Mouse (Mus musculus) kidney, adult 8-10 months (tissue): ENCODE results near the gene Hmbs.
A peak's percentile ranks its signal among the peaks of the same experiment; 100 is the strongest.
"Not testable (repeated sequence)": the region's sequence is repeated elsewhere in the genome, so short reads cannot be mapped to it uniquely, and the experiment has no call there.

Experiments
- DNase-seq, 2 experiments: peaks; one replicate each; pipeline ENCODE4 v3.0.0; 2022

The Hmbs gene

DNA sequence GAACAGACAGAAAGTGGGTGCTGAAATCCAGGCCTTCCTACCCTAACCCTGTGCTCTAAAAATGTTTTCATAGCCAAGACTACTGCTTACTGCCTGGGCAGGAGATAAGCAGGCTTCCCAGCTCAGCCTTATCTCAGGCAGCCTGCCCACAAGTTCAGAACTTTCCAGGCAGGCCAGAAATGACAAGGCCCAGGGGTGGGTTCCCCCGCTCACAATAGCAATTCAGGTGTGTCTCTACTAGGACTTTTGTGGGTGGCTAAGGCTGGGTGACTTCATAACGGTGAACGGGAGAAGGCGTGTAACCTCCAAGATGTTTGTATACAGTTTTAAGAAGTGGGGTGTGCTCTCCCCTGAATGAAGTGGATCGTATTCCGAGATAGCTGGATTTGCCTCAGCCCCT is 738 bp downstream of the Hmbs start:
- no peak for DNase-seq

DNA sequence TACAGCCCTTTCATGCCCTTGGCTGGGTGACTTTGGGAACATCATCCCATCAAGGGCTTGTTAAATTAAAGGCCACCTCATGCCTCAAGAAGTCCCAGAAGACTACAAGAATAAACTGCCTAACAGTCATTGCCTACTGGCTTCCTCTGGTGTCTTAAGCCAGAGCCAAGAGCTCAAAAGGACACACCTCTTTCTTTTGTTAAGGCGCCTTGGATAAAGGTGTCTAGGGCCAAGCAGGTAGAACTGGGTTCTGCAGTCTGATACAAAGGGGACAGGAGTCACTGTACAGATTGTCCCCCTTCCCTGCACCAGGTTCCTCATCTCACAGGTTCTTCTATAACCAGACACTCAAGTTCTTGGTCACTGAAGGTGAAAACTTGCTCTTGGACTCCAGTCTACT is 1.4 kb downstream of the Hmbs start:
- DNase-seq: no peak

DNA sequence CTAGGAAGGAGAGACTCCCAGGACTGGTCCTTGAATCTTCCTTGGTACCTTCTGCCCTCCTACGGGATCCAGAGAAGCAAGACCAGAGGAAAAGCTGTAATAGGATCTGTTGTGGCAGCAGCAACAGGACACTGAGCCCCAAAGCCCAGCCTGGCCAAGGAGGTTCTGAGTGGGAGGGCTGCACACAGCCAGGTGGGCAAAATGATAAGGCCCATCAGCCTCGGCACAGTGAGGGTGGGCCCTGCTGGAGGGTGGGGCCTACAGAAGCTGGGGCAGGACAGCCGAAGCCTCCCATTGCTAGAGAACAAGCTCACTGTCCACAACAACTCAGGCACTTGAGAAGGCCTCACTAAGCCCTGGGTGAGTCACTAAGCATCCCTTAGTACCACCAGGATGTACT is 1.9 kb downstream of the Hmbs start:
- no peak for DNase-seq

DNA sequence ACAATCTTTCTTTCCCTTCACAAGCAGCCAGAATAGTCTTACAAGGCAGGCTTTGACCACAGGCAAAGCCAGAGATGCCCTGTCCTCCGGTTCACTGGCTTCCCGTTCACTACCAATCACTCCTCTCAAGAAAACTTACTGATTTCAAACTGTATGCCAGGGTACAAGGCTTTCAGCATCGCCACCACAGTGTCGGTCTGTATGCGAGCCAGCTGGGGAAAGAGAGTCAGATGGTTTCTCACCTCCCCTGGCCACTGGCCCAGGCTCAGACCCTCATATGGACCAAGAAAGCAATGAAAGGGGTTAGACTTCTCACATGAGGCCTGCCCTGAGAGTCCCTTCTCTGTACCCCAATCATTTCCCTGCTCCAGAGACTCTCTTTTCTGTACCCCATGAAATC is 2.5 kb downstream of the Hmbs start:
- DNase-seq: no peak

DNA sequence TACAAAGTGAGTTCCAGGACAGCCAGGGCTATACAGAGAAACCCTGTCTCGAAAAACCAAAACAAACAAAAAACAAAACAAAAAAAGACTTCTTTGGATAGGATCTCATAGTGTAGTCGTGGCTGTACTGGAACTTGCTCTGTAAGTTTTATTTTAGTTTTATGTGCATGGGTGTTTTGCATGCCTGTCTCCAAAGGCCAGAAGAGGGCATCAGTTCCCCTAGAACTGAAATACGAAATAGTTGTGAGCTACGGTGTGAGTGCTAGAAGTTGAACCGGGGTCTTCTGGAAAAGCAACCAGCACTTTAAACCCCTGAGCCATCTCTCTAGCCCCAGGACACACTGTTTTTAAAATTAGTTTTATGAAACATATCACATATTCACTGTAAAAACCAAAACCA is 5.5 kb downstream of the Hmbs start:
- no peak for DNase-seq

DNA sequence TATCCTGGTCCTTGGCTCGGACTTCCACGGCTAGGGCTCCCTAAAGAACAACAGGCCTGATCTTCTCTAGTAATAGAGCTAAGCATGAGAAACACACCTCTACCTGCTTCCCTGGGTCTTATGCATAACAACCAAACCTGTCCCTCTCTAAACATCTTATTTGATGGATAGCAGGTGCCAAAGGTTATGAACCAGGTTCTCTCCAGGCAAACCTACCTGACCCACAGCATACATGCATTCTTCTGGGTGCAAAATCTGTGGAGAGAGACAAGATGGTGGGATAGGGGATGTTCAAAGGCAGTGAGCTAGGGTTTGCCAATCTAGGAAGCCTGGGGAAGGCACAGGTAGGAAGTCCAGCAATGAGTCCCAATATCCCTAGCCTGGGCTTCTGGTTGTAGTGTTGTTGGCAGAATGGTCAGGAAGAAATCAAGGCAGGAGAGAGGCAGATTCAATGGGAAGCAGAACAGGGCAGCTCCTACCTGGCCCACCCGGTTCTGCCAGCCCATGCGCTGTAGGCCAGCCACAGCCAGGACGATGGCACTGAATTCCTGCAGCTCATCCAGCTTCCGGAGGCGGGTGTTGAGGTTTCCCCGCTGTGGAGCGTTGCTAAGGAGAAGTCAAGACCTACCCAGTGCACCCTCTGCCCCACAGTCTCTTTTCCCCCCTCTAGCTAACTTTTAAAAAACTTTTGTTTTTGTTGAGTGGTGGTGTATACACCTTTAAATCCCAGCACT is 6.4 kb downstream of the Hmbs start:
- no peak for DNase-seq

DNA sequence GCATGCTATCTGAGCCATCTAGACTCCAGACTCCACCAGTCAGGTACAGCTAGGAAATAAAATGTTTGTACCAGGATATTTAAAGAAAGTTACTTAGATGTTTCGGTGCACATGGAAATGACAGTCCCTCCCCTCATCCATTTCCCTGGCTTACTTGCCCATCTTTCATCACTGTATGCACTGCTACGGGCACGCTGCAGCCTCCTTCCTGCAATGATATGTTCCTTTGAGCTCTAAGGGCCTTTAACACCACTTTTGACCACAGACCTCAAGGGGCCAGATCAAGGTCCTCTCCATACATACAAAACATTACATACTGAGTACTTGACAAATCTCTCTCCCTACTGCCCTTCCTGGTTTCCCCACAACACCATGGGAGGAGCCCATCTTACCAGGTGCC is 7.1 kb downstream of the Hmbs start:
- DNase-seq: no peak

DNA sequence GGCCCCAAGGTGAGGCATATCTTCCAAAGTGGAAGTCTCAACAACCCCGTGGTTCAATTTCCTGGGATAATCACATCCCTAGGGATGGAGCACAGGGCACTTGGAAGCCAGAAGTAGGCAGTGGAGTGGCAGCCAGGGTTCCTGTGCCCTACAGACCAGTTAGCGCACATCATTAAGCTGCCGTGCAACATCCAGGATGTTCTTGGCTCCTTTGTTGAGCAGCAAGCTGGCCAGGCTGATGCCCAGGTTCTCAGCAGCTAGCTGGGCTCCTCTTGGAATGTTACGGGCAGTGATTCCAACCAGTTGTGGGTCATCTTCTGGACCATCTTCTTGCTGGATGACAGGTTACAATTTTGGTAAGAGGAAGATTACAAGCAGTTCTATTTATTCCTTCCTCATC is 7.5 kb downstream of the Hmbs start:
- not testable (repeated sequence) for DNase-seq

DNA sequence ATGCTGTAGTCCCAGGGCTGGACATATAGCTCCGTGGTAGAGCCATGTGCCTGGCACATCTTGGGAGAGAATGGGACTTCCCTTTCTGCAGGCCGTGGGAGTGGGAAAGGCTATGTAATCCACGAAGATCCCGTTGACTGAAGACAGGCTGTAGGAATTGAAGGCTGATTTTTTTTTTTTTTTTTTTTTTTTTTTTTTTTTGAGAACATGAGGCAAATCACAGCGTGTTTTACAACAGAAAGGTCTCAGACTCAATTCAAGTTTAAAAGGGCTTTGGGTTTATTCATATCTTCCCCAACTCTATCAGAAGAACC is 8.0 kb downstream of the Hmbs start:
- no peak for DNase-seq

DNA sequence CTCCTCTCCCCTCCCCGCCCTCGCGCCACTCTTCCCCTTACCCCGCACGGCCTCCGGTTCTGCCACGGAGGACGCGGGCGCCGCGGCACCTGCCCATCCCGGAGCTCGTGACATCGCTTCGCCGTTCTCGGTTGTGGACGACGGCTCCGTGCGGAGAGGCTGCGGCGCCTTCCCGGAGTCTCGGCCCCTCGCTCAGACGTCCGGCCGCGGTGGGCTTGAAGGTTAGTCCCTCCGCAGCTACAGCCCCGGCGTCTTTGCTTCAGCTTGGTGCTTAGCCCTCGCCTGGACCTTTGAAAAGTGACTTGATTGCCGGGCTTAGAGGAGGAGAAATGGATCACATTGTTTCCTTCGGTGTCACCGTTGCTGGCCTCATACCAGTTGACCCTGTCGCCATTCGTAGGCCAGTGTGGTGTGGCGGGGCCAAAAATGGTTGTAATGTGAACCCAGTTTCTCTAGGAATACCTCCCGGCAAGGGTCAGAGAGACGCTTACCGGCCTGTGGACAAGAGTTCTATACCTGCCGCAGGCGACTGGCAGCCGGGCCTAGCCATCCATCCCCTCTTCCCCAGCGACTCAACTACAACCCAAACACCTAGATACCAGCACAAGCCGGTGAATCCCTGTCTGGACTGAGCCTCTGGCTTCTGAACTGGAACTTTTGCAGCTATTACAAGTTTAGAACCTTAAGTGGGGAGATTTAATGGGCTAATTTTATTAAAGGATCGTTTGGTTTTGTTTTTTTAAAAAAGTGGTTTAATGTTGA is 8.5 kb downstream of the Hmbs start:
- DNase-seq: peak in 1 of 2 experiments; percentile 30

DNA sequence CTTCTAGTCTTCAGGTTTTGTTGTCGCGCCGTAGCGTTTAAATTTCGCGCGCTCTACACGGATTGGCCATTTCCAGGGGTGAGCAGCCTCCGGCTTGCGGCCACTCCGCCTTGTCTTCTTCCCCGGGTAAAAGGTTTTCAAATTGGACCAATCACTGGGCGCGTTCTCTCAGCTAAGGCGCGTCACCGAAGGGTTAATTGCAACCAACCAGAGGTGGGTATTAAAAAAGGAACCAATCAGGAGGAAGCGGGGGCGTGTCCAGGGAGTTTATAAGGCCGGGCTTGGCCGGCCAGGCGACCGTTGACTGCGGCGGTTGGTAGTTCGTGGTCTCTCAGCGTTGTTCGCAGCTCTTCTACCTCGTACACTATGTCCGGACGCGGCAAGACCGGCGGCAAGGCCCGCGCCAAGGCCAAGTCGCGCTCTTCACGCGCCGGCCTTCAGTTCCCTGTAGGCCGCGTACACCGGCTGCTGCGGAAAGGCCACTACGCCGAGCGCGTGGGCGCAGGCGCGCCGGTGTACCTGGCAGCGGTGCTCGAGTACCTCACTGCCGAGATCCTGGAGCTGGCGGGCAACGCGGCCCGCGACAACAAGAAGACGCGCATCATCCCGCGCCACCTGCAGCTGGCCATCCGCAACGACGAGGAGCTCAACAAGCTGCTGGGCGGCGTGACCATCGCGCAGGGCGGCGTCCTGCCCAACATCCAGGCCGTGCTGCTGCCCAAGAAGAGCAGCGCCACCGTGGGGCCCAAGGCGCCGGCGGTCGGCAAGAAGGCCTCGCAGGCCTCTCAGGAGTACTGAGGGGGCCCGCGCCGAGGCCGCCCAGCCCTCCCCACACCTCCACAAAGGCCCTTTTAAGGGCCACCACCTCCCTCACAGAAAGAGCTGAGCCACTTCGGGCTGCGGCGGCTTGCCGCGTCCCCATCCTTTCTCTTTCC is 9.4 kb downstream of the Hmbs start, which contains the start of gene H2afx:
Gene H2afx, plus strand, starts transcription at position 299 of the 935 bp plus-strand sequence.
- peak; percentile 99 to 100 for DNase-seq

DNA sequence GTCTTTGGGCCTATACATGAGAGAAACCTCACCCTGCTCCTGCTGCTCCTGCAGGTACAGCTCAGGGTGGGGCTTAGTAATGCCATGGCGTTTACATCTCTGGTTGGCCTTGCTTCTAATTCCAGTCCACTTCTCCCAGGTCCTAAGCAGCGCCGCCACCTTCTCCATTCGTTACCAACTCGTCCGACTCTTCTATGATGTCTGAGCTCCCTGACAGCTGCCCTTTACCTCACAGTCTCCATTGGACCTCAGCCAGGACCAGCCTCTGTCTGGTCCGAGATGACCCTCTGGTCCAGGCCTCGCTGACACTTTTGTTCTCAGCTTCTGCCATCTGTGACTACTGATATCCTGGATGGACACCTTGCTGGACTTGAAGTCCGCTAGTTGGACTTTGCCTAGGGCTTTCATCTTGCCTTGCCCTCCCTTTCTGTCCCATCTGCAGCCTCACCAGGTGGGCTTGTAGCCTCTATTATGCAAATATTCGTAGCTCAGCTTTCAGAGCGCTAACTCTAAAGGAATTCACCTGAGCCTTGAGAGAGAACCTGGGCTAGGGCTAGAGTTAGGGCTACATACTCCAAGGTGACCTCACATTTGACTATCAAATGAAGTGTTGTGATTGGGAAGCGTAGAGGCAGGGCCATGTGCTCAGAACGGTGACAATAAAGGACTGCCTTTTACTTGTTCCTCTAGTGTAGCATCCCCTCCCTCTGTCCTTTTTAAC is 10.9 kb downstream of the Hmbs start:
- DNase-seq: no peak

DNA sequence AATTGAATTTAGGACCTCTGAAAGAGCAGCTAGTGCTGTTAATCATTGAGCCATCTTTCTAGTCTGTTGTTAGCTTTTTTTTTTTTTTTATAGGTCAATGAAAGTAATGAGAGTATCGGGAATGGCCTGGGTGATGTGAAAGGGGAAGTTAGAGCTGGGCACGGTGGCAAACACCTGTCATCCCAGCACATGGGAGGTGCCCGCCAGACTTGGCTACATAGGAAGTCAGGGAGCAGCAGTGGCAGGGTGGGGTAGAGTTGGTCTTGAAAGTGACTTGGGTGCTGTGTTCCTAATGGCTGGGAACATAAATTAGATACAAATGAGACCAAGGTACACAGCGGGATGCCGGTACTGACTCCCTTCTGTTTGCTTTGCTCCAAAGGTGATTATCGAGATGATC is 13.3 kb downstream of the Hmbs start:
- DNase-seq: no peak

DNA sequence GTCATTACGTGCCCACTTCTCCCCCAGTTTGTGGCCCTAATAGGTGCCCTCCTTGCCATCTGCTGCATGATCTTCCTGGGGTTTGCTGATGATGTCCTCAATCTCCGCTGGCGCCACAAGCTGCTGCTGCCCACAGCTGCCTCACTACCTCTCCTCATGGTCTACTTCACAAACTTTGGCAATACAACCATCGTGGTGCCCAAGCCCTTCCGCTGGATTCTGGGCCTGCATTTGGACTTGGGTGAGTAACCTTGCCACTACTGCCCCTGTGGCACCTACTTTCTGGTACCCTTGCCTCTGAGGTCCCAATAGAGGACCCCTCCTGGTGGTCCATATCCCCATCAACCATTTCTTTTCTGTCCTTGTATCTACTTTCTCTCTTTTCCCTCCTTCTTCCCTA is 16.1 kb downstream of the Hmbs start:
- no peak for DNase-seq

DNA sequence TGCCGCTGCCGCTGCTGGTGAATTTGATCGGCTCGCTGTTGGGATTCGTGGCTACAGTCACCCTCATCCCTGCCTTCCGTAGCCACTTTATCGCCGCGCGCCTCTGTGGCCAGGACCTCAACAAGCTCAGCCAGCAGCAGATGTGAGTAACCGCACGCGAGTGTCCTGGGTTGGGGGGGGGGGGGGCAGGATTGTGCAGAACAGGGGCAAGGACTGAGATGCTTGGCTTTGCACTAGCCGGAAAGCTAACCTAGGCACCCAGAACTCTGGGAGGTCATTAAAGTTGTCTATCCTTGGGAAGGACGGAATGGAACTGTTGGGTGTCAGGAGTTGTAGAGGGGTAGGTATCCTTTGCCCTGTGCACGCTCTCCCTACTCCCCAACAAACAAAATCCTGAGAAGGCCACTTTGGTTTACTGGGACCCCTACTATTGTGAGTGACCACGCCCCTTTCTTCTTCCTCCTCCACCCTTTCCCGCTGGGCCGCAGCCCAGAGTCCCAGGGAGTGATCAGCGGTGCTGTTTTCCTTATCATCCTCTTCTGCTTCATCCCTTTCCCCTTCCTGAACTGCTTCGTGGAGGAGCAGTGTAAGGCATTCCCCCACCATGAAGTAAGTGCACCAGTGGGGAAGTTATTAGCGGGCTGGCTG is 16.8 kb downstream of the Hmbs start:
- DNase-seq: no peak

DNA sequence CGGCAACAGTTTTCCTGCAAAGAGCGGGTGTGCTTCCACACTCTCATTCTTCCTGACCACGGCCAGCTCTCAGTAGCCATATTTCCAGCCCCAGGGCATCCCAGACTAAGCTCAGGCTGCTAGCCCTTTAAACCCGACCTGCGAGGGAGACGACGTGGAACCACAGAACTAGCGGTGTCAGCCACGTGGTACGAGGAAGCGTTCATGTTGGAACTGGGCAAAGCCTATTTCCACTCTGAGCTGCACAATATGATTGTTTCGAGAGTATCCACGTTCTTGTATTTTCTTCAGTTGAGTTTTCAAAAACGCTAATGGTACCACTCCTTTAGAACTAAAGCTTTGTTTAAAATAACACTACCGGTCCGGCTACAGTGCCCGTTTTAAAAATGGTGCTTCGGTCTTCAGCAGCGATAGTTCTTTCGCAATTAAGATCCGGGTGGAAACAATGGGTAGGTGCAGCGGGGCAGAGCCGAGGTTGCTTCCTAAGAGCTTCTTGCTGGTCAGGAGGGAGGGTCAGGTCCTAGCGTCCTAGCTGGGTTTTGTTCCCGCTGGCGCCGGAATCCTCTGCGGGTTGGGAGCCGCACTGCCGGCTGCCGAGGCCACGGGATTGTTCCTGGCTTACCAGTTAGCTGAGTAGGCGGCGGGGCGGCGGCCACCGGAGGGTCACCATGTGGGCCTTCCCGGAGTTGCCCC is 17.5 kb downstream of the Hmbs start:
- DNase-seq: peak; percentile 89 to 90

DNA sequence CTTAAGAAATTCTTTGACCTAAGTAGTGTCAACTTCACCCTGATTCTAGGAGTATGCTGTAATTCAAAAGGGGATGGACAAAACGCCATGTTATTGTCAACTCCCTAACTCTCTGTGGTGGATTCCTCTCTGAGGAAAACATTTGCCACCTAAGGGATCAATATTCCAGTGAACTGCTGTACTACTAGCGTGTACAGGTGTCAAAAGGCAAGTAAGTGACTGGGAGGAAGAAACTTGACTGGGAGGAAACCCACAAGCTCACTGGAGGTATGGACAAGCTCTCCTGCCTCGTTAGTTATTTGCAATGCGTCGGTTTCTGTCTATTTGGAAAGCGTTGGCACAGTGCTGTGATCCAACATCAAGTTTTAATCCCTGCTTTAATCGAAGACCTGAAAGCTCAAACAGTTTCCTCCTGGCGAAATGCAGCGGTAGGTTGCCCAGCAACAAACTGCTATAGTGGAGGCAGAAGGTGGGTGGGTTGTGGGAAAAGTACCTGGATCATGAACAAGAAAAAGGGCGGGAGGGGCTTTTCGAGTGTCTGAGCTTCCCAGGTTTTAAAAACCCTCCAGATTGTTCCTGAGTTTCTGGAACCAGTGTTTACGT is 18.2 kb downstream of the Hmbs start, which contains the start of gene Dpagt1:
Gene Dpagt1, plus strand, starts transcription at position 252 of the 603 bp plus-strand sequence.
- DNase-seq: no peak

DNA sequence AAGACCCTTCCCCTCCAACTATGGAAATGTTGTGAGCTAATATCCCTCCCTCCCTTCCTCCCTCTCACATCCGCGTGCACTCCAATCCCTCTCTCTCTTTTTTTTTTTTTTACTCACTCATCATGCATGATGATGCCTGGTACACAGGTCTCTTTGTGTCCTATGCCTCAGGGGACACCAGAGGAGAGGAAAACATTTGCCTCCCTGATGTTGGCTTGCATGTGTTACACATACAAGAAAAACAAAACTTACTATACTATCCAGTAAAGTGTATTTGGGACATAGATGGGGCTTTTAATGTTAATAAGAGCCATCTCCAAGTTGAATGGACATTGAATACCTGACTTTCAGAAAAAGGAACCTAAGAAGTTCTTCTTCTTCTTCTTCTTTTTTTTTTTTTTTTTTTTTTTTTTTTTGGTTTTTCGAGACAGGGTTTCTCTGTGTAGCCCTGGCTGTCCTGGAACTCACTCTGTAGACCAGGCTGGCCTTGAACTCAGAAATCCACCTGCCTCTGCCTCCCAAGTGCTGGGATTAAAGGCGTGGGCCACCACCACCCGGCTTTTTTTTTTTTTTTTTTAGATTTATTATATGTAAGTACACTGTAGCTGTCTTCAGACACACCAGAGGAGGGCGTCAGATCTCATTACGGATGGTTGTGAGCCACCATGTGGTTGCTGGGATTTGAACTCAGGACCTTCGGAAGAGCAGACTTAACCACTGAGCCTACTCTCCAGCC is 18.8 kb downstream of the Hmbs start:
- not testable (repeated sequence) for DNase-seq

DNA sequence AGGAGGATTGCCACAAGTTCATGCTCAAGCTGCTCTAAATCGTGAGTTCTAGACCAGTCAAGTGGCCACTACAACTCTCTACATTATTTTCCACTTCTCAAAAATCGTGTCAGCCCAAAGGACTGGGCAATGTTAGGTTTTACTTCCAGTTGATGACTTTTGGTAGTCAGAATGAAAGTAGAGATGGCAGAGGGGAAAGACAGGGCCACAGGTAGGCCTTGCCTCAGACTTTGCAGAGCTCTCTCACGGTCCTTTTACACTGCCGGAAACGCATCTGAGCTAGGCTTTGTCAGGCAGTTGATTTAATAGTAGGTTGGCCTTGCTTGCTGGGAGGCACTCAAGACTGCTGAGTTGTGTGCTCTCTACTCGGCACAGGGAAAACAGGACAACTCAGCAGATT is 19.9 kb downstream of the Hmbs start:
- DNase-seq: no peak

DNA sequence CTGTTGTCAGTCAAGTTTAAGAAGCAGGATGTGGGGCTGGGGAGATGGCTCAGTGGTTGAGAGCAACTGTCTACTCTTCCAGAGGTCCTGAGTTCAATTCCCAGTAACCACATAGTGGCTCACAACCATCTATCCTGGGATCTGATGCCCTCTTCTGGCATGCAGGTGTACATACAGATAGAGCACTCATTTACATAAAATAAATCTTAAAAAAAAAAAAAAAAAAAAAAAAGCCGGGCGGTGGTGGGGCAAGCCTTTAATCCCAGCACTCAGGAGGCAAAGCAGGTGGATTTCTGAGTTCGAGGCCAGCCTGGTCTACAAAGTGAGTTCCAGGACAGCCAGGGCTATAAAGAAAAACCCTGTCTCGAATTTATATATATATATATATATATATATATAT is 20.4 kb downstream of the Hmbs start:
- not testable (repeated sequence) for DNase-seq

DNA sequence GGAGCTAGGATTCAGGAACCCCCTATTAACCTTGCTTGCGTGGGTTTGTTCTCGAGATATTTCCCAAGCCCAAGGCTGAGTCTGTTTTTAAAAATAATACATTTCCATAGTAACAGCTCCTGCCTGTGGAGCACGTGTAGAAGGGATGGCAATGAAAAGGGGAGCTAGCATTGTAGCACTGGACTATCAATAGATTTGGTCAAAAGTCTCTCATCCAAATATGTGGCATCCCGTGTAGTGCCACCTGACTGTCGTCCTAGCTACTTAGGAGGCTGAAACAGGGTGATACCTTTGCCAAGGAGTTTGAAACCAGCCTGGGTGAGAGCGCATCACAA is 23.3 kb downstream of the Hmbs start:
- no peak for DNase-seq
